Mouse (Mus musculus) MEL (cell line): ENCODE data around the gene Rad9b. TPM values are rescaled to one million over a fixed set of nuclear protein-coding genes. Genes with fewer than 3 reads are reported as not detected.

ENCODE experiments used
- DNase-seq: peaks from one replicate; pipeline ENCODE4 v3.0.0; 2011; ENCODE audit warnings: low read depth, low spot score
- H3K27ac ChIP-seq: 2 replicates; pipeline ENCODE4 v1.5.1; 2012; ENCODE audit warnings: low read depth, mild to moderate bottlenecking, control low read depth, low read length, moderate library complexity; ENCODE audit not compliant: control insufficient read depth
- H3K27me3 ChIP-seq, 2 experiments: fragments of 150-350 bp in 1 of 2; sonication (generic) in 1 of 2; 2 replicates each; pipeline ENCODE4 v1.6.1; 2012; ENCODE audit warnings: low read length in 2 of 2, mild to moderate bottlenecking in 2 of 2, improper control_type of control experiment in 1 of 2, moderate library complexity in 1 of 2; ENCODE audit not compliant: insufficient read depth in 2 of 2, control insufficient read depth in 1 of 2
- H3K36me3 ChIP-seq, 2 experiments: 2 replicates each; pipeline ENCODE4 v1.6.1; 2012 to 2014; ENCODE audit warnings: low read length in 2 of 2, improper control_type of control experiment in 1 of 2, inconsistent platforms in 1 of 2, mild to moderate bottlenecking in 1 of 2; ENCODE audit not compliant: insufficient read depth in 2 of 2, control insufficient read depth in 1 of 2
- H3K4me1 ChIP-seq, 2 experiments: fragments of 150-350 bp in 1 of 2; sonication (generic) in 1 of 2; 2 replicates each; pipeline ENCODE4 v1.6.1; 2012; ENCODE audit warnings: low read length in 2 of 2, improper control_type of control experiment in 1 of 2, mild to moderate bottlenecking in 1 of 2; ENCODE audit not compliant: insufficient read depth in 2 of 2, control insufficient read depth in 1 of 2
- H3K4me3 ChIP-seq, 2 experiments: fragments of 150-350 bp in 1 of 2; sonication (generic) in 1 of 2; 2 replicates each; pipeline ENCODE4 v1.5.1; 2012; ENCODE audit warnings: low read depth in 2 of 2, low read length in 2 of 2, mild to moderate bottlenecking in 2 of 2, moderate library complexity in 2 of 2, control low read depth in 1 of 2, improper control_type of control experiment in 1 of 2; ENCODE audit not compliant: control insufficient read depth in 1 of 2, insufficient read depth in 1 of 2
- H3K79me2 ChIP-seq: 2 replicates; pipeline ENCODE4 v1.6.1; 2012; ENCODE audit warnings: mild to moderate bottlenecking, low read length, moderate library complexity; ENCODE audit not compliant: control insufficient read depth, poor library complexity, insufficient read depth
- H3K9ac ChIP-seq: 2 replicates; pipeline ENCODE4 v1.6.1; 2012; ENCODE audit warnings: low read depth, mild to moderate bottlenecking, control low read depth, low read length, moderate library complexity; ENCODE audit not compliant: control insufficient read depth, poor library complexity, severe bottlenecking
- H3K9me3 ChIP-seq: fragments of 150-350 bp; sonication (generic); replicated peaks from 2 replicates; pipeline ENCODE4 v1.6.1; 2012; ENCODE audit warnings: mild to moderate bottlenecking, low read length, improper control_type of control experiment, moderate library complexity; ENCODE audit not compliant: insufficient read depth
- BHLHE40 ChIP-seq: IDR thresholded peaks from 2 replicates; pipeline ENCODE4 v1.6.1; 2012; ENCODE audit warnings: low read depth, mild to moderate bottlenecking, inconsistent platforms, low read length, improper control_type of control experiment, borderline replicate concordance
- E2F4 ChIP-seq: IDR thresholded peaks from 2 replicates; pipeline ENCODE4 v1.6.1; 2011; ENCODE audit warnings: low read depth, low read length, improper control_type of control experiment, borderline replicate concordance
- ELF1 ChIP-seq: IDR thresholded peaks from 2 replicates; pipeline ENCODE4 v1.6.1; 2014; ENCODE audit warnings: low read depth, mild to moderate bottlenecking, inconsistent platforms, low read length, improper control_type of control experiment, moderate library complexity
- EP300 ChIP-seq, 2 experiments: IDR thresholded peaks; 2 replicates each; pipeline ENCODE4 v1.6.1; 2011; ENCODE audit warnings: improper control_type of control experiment in 2 of 2, low read length in 2 of 2, low read depth in 1 of 2, mild to moderate bottlenecking in 1 of 2
- GABPA ChIP-seq: IDR thresholded peaks from 2 replicates; pipeline ENCODE4 v1.6.1; 2012; ENCODE audit warnings: low read depth, mild to moderate bottlenecking, inconsistent platforms, low read length, improper control_type of control experiment, moderate library complexity
- GATA1 ChIP-seq: IDR thresholded peaks from 2 replicates; pipeline ENCODE4 v1.6.1; 2011; ENCODE audit warnings: low read depth, low read length, improper control_type of control experiment
- HCFC1 ChIP-seq: IDR thresholded peaks from 2 replicates; pipeline ENCODE4 v1.6.1; 2012; ENCODE audit warnings: low read depth, mild to moderate bottlenecking, inconsistent platforms, low read length, improper control_type of control experiment, moderate library complexity
- JUND ChIP-seq: IDR thresholded peaks from 2 replicates; pipeline ENCODE4 v1.6.1; 2011; ENCODE audit warnings: low read depth, mild to moderate bottlenecking, improper control_type of control experiment, low read length
- KAT2A ChIP-seq: conservative IDR thresholded peaks from 2 replicates; pipeline ENCODE4 v1.6.1; 2012; ENCODE audit warnings: low read depth, low read length, improper control_type of control experiment, inconsistent platforms
- MAFK ChIP-seq: IDR thresholded peaks from 2 replicates; pipeline ENCODE4 v1.6.1; 2011; ENCODE audit warnings: low read depth, mild to moderate bottlenecking, low read length, improper control_type of control experiment, borderline replicate concordance
- MXI1 ChIP-seq: IDR thresholded peaks from 2 replicates; pipeline ENCODE4 v1.6.1; 2011; ENCODE audit warnings: mild to moderate bottlenecking, low read depth, low read length, improper control_type of control experiment
- MYB ChIP-seq: IDR thresholded peaks from 2 replicates; pipeline ENCODE4 v1.6.1; 2011; ENCODE audit warnings: mild to moderate bottlenecking, low read depth, low read length, improper control_type of control experiment
- MYC ChIP-seq: IDR thresholded peaks from 2 replicates; pipeline ENCODE4 v1.6.1; 2011; ENCODE audit warnings: low read depth, mild to moderate bottlenecking, low read length, improper control_type of control experiment, moderate library complexity
- NELFE ChIP-seq: IDR thresholded peaks from 2 replicates; pipeline ENCODE4 v1.6.1; 2011; ENCODE audit warnings: low read depth, low read length, improper control_type of control experiment
- POLR2AphosphoS5 ChIP-seq: IDR thresholded peaks from 2 replicates; pipeline ENCODE4 v1.6.1; 2012; ENCODE audit warnings: low read depth, borderline replicate concordance, mild to moderate bottlenecking, inconsistent platforms, low read length, moderate library complexity, mixed read lengths
- RCOR1 ChIP-seq: IDR thresholded peaks from 2 replicates; pipeline ENCODE4 v1.6.1; 2012; ENCODE audit warnings: low read depth, mild to moderate bottlenecking, inconsistent platforms, low read length, improper control_type of control experiment
- SMC3 ChIP-seq: IDR thresholded peaks from 2 replicates; pipeline ENCODE4 v1.6.1; 2011; ENCODE audit warnings: low read depth, low read length, improper control_type of control experiment
- TAL1 ChIP-seq: IDR thresholded peaks from 2 replicates; pipeline ENCODE4 v1.6.1; 2012; ENCODE audit warnings: mild to moderate bottlenecking, inconsistent platforms, low read length, moderate library complexity, mixed read lengths
- UBTF ChIP-seq: IDR thresholded peaks from 2 replicates; pipeline ENCODE4 v1.6.1; 2012; ENCODE audit warnings: low read depth, mild to moderate bottlenecking, inconsistent platforms, low read length, improper control_type of control experiment, moderate library complexity, borderline replicate concordance; ENCODE audit not compliant: insufficient read depth
- USF1 ChIP-seq: IDR thresholded peaks from 2 replicates; pipeline ENCODE4 v1.6.1; 2014; ENCODE audit warnings: low read depth, mild to moderate bottlenecking, inconsistent platforms, low read length, improper control_type of control experiment, moderate library complexity
- USF2 ChIP-seq, 2 experiments: IDR thresholded peaks; 2 replicates each; pipeline ENCODE4 v1.6.1; 2011 to 2012; ENCODE audit warnings: improper control_type of control experiment in 2 of 2, low read length in 2 of 2, borderline replicate concordance in 1 of 2, inconsistent platforms in 1 of 2, low read depth in 1 of 2, mild to moderate bottlenecking in 1 of 2; ENCODE audit not compliant: insufficient read depth in 1 of 2
- ZKSCAN1 ChIP-seq: IDR thresholded peaks from 2 replicates; pipeline ENCODE4 v1.6.1; 2012; ENCODE audit warnings: low read depth, mild to moderate bottlenecking, inconsistent platforms, low read length, improper control_type of control experiment, moderate library complexity
- ZMIZ1 ChIP-seq: IDR thresholded peaks from 2 replicates; pipeline ENCODE4 v1.6.1; 2012; ENCODE audit warnings: low read depth, mild to moderate bottlenecking, inconsistent platforms, low read length, improper control_type of control experiment, moderate library complexity
- polyA plus RNA-seq, 2 experiments: library from polyadenylated mRNA; stranded (reverse) in 1 of 2; unstranded in 1 of 2; fragments of >175 nt in 1 of 2; fragments of >200 nt in 1 of 2; gene quantifications; 2 replicates each; pipeline versions ENCODE4 v1.2.1 to v1.2.4; 2012; ENCODE audit warnings: low replicate concordance in 2 of 2, low read depth in 1 of 2; ENCODE audit not compliant: insufficient read length in 2 of 2, insufficient read depth in 1 of 2, missing spikeins in 1 of 2
- total RNA-seq: library from RNA; depleted of rRNA; stranded (reverse); fragments of 300-350 nt; gene quantifications from 2 replicates; pipeline ENCODE4 v1.2.3, GENCODE M21; 2012

The Rad9b gene
- total and polyA plus RNA-seq, 3 experiments: 9.1 to 11.1 TPM; not detected in 1

- Histone ChIP-seq H3K27me3 (no peaks in the 10 kb centered on the region), H3K36me3 (no peaks in the 10 kb centered on the region; a peak in 1 of 4 replicates), H3K79me2 (peaks cover 38% of the 10 kb centered on the region), H3K4me3 (no peak overlapping the region), H3K27ac (no peak overlapping the region), H3K9ac (no peak overlapping the region), H3K9me3 (no peaks in the 10 kb centered on the region), H3K4me1 (no peaks in the 10 kb centered on the region)
- DNase-seq: no peak
- TF ChIP-seq MYC (no peak), RCOR1 (no peak), TAL1 (no peak), MAFK (no peak), EP300 (IDR thresholded peaks at IDR 0.05; ENCODE audit: low read depth in 1 of 2, low read length in 2 of 2) (no peak), UBTF (no peak), MYB (no peak), BHLHE40 (no peak), JUND (no peak)
These were observed 53.9 kb downstream of the Rad9b start for GRCm38 (mm10) chr5:122300071-122300518.

GRCm38 (mm10) chr5:122295113-122295935, 58.7 kb downstream of the Rad9b start:
- H3K27me3 ChIP-seq: no peaks in the 10 kb centered on the region
- TF ChIP-seq MXI1 (no peak), EP300 (IDR thresholded peaks at IDR 0.05; ENCODE audit: low read depth in 1 of 2, low read length in 2 of 2) (no peak), E2F4 (no peak)
- peaks cover 51% of the 10 kb centered on the region for H3K79me2 ChIP-seq
- H3K27ac ChIP-seq: no peak overlapping the region
- H3K4me3 ChIP-seq: no peak overlapping the region
- no peak overlapping the region for H3K9ac ChIP-seq
- peaks cover 0 to 6% of the 10 kb centered on the region in 2 experiments; a peak in 2 of 4 replicates for H3K4me1 ChIP-seq
- no peaks in the 10 kb centered on the region for H3K9me3 ChIP-seq
- peaks cover 0 to 3% of the 10 kb centered on the region in 2 experiments; a peak in 3 of 4 replicates for H3K36me3 ChIP-seq
- DNase-seq: no peak

GRCm38 (mm10) chr5:122294219-122294735, 59.8 kb downstream of the Rad9b start:
- no peaks in the 10 kb centered on the region for H3K9me3 ChIP-seq
- H3K79me2 ChIP-seq: peaks cover 57% of the 10 kb centered on the region
- no peaks in the 10 kb centered on the region for H3K27me3 ChIP-seq
- H3K27ac ChIP-seq: no peak overlapping the region
- no peak for DNase-seq
- peaks cover 0 to 6% of the 10 kb centered on the region in 2 experiments; a peak in 2 of 4 replicates for H3K4me1 ChIP-seq
- no peak overlapping the region for H3K4me3 ChIP-seq
- no peak overlapping the region for H3K9ac ChIP-seq
- peaks cover 0 to 4% of the 10 kb centered on the region in 2 experiments; a peak in 3 of 4 replicates for H3K36me3 ChIP-seq
- TF ChIP-seq POLR2AphosphoS5: no peak
- no peak for TF ChIP-seq ZMIZ1
- TF ChIP-seq TAL1: no peak
- TF ChIP-seq NELFE: no peak
- TF ChIP-seq KAT2A: no peak
- TF ChIP-seq ELF1: no peak
- TF ChIP-seq JUND: no peak
- TF ChIP-seq MYC: no peak
- TF ChIP-seq USF2 (IDR thresholded peaks at IDR 0.05; ENCODE audit: borderline replicate concordance in 1 of 2, insufficient read depth in 1 of 2, low read depth in 1 of 2, low read length in 2 of 2): no peak
- TF ChIP-seq GATA1: no peak
- TF ChIP-seq HCFC1: no peak
- no peak for TF ChIP-seq GABPA
- no peak for TF ChIP-seq USF1
- TF ChIP-seq MXI1: no peak
- no peak for TF ChIP-seq SMC3
- no peak for TF ChIP-seq ZKSCAN1
